Mouse (Mus musculus): Measurements from ENCODE around the gene Fkbp10. TPM values are rescaled to one million over a fixed set of nuclear protein-coding genes. Genes with fewer than 3 reads are reported as not detected.

The Fkbp10 gene
- polyA plus RNA-seq, 1 experiment from 2014 or later, result 37.0 TPM

DNA sequence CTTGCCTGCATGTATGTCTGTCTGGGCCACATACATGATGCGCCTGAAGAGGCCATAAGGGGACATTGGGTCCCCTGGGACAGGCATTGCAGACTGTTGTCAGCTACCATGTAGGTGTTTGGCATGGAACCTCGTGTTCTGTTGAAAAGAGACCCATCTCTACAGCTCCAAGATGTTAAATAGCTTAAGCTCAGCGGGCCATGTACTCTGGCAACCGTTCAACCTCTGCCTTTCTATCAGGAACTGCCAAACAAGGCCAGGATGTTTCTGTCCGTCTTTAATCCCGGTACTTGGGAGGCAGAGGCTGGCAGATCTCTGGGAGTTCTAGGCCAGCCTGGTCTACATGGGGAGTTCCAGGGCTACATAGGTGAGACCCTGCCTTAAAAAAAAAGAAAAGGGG lies 27.1 kb downstream of the Fkbp10 start:
- WGBS, result 84% methylated on average over 6 of the region's 6 CpGs
- H3K27ac ChIP-seq (ENCODE audit: low read depth, low read length), result no peak overlapping the region
- ATAC-seq, result no peak
- H3K4me2 ChIP-seq (replicated peaks; ENCODE audit: low read depth), result no peak overlapping the region
- H3K36me3 ChIP-seq (ENCODE audit: control insufficient read depth, insufficient read depth), result no peaks in the 10 kb centered on the region
- H3K9ac ChIP-seq (ENCODE audit: low read depth, low read length), result no peak overlapping the region
- no peak overlapping the region for H3K4me3 ChIP-seq (ENCODE audit: low read depth, low read length)
- TF ChIP-seq CTCF (IDR thresholded peaks at IDR 0.05; ENCODE audit: low read depth), result no peak
- 0 out of 2 replicates have a peak, but pooled peaks cover 6% of the 10 kb centered on the region for H3K4me1 ChIP-seq (replicated peaks; ENCODE audit: control insufficient read depth, insufficient read depth, low read length)
- no peaks in the 10 kb centered on the region for H3K9me3 ChIP-seq (ENCODE audit: control insufficient read depth)
- H3K27me3 ChIP-seq (replicated peaks; ENCODE audit: control insufficient read depth, insufficient read depth, low read length), result no peaks in the 10 kb centered on the region

GRCm38 (mm10) chr11:100457247-100457646 lies 41.8 kb downstream of the Fkbp10 start:
- Histone ChIP-seq H3K4me3 (ENCODE audit: low read depth, low read length) (no peak overlapping the region), H3K36me3 (ENCODE audit: control insufficient read depth, insufficient read depth) (peaks cover 10% of the 10 kb centered on the region; the same call in 1 of the 2 replicates), H3K9ac (ENCODE audit: low read depth, low read length) (no peak overlapping the region), H3K9me3 (ENCODE audit: control insufficient read depth) (no peaks in the 10 kb centered on the region), H3K4me2 (replicated peaks; ENCODE audit: low read depth) (no peak overlapping the region), H3K27ac (ENCODE audit: low read depth, low read length) (no peak overlapping the region), H3K4me1 (replicated peaks; ENCODE audit: control insufficient read depth, insufficient read depth, low read length) (no peaks in the 10 kb centered on the region), H3K27me3 (replicated peaks; ENCODE audit: control insufficient read depth, insufficient read depth, low read length) (no peaks in the 10 kb centered on the region)
- TF ChIP-seq CTCF (IDR thresholded peaks at IDR 0.05; ENCODE audit: low read depth), result no peak
- 51% methylated on average over 4 of the region's 4 CpGs for WGBS
- no peak for ATAC-seq

DNA sequence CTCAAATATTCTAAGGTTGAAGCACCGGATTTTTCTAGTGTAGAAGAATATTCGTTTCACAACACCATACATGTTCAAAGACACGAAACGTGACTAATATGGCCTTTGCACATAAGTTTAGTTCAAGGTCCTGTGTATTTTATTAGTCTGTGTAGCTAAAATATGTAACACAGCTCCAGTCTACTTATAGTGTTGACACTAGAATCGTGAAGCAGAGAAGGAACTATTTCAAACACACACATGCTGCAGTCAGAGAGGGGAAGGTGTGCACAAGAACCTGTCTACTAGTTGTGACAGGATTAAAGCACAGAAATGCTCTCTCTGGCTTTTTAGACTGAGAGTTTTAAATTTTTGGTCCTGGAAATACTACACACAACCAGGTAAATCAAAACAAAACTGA lies 42.2 kb downstream of the Fkbp10 start:
- Histone ChIP-seq H3K4me1 (replicated peaks; ENCODE audit: control insufficient read depth, insufficient read depth, low read length) (no peaks in the 10 kb centered on the region), H3K9me3 (ENCODE audit: control insufficient read depth) (no peaks in the 10 kb centered on the region), H3K4me2 (replicated peaks; ENCODE audit: low read depth) (no peak overlapping the region), H3K27me3 (replicated peaks; ENCODE audit: control insufficient read depth, insufficient read depth, low read length) (no peaks in the 10 kb centered on the region), H3K36me3 (ENCODE audit: control insufficient read depth, insufficient read depth) (peaks cover 12% of the 10 kb centered on the region; the same call in 1 of the 2 replicates), H3K4me3 (ENCODE audit: low read depth, low read length) (no peak overlapping the region), H3K27ac (ENCODE audit: low read depth, low read length) (no peak overlapping the region), H3K9ac (ENCODE audit: low read depth, low read length) (no peak overlapping the region)
- no peak for ATAC-seq
- WGBS, result 51% methylated on average over 5 of the region's 5 CpGs
- no peak for TF ChIP-seq CTCF (IDR thresholded peaks at IDR 0.05; ENCODE audit: low read depth)

DNA sequence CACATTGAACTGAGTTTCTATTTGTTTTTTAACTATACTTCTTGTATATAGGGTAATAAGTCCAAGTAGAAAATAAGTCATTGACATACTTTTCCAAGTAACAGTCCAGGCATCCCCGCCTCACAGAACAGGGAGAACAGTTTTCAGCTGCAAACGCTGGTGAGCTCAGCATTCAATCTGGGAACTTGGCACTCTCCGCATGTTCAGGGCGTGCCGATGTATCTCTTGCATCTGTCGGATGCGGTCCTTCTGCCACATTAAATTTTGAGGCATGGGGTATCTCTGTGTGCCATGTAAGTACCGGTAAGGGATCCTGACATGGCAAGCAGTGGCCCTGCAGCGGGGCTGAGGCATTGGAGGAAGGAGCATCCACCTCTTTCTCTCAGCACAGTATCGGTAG lies 47.2 kb downstream of the Fkbp10 start:
- no peaks in the 10 kb centered on the region for H3K27me3 ChIP-seq (replicated peaks; ENCODE audit: control insufficient read depth, insufficient read depth, low read length)
- H3K9ac ChIP-seq (ENCODE audit: low read depth, low read length), result no peak overlapping the region
- no peak overlapping the region for H3K27ac ChIP-seq (ENCODE audit: low read depth, low read length)
- WGBS, result 90% methylated on average over 10 of the region's 10 CpGs
- no peaks in the 10 kb centered on the region for H3K9me3 ChIP-seq (ENCODE audit: control insufficient read depth)
- H3K4me1 ChIP-seq (replicated peaks; ENCODE audit: control insufficient read depth, insufficient read depth, low read length), result no peaks in the 10 kb centered on the region
- ATAC-seq, result no peak
- no peak for TF ChIP-seq CTCF (IDR thresholded peaks at IDR 0.05; ENCODE audit: low read depth)
- H3K4me2 ChIP-seq (replicated peaks; ENCODE audit: low read depth), result no peak overlapping the region
- no peak overlapping the region for H3K4me3 ChIP-seq (ENCODE audit: low read depth, low read length)
- peaks cover 19% of the 10 kb centered on the region for H3K36me3 ChIP-seq (ENCODE audit: control insufficient read depth, insufficient read depth)

DNA sequence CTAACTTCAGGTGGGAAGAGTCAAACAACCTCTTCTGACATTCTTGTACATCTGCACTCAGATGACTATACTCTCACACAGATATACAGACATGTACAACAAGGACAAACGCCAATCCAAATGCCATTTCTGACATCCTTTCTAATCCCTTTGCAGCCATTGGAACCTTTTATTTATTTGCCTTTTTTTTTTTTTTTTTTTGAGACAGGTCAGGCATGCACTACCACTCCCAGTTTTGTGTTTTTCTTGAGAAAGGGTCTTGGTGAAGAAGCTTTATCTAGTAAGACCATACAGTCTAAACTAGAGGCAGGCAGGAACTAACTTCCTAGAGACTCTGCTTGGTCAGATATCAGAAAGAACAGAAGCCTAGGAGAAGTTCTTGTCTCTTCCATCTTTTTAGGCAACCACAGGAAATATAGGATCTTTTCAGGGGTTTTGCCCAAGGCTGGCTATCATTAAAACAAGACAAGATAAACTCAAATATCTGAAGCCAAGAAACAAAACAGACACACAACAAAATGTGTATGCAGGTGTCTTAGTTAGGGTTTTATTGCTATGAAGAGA lies 49.8 kb downstream of the Fkbp10 start:
- WGBS, result 87% methylated on average over 1 of the region's 1 CpGs

GRCm38 (mm10) chr11:100465833-100466232 lies 50.3 kb downstream of the Fkbp10 start:
- H3K4me3 ChIP-seq (ENCODE audit: low read depth, low read length), result no peak overlapping the region
- H3K4me2 ChIP-seq (replicated peaks; ENCODE audit: low read depth), result no peak overlapping the region
- 70% methylated on average over 1 of the region's 1 CpGs for WGBS
- H3K4me1 ChIP-seq (replicated peaks; ENCODE audit: control insufficient read depth, insufficient read depth, low read length), result no peaks in the 10 kb centered on the region; the same call in 1 of the 2 replicates
- ATAC-seq, result no peak
- no peaks in the 10 kb centered on the region for H3K9me3 ChIP-seq (ENCODE audit: control insufficient read depth)
- no peak overlapping the region for H3K9ac ChIP-seq (ENCODE audit: low read depth, low read length)
- no peak for TF ChIP-seq CTCF (IDR thresholded peaks at IDR 0.05; ENCODE audit: low read depth)
- peaks cover 15% of the 10 kb centered on the region for H3K36me3 ChIP-seq (ENCODE audit: control insufficient read depth, insufficient read depth)
- H3K27me3 ChIP-seq (replicated peaks; ENCODE audit: control insufficient read depth, insufficient read depth, low read length), result no peaks in the 10 kb centered on the region
- no peak overlapping the region for H3K27ac ChIP-seq (ENCODE audit: low read depth, low read length)

More for the DNA sequence above, 49.8 kb downstream of the Fkbp10 start:
- no peak overlapping the region for H3K4me2 ChIP-seq (replicated peaks; ENCODE audit: low read depth)
- no peak overlapping the region for H3K9ac ChIP-seq (ENCODE audit: low read depth, low read length)
- no peak overlapping the region for H3K27ac ChIP-seq (ENCODE audit: low read depth, low read length)
- H3K27me3 ChIP-seq (replicated peaks; ENCODE audit: control insufficient read depth, insufficient read depth, low read length), result no peaks in the 10 kb centered on the region
- no peaks in the 10 kb centered on the region for H3K9me3 ChIP-seq (ENCODE audit: control insufficient read depth)
- H3K4me1 ChIP-seq (replicated peaks; ENCODE audit: control insufficient read depth, insufficient read depth, low read length), result no peaks in the 10 kb centered on the region
- no peak for TF ChIP-seq CTCF (IDR thresholded peaks at IDR 0.05; ENCODE audit: low read depth)
- H3K4me3 ChIP-seq (ENCODE audit: low read depth, low read length), result no peak overlapping the region
- ATAC-seq, result no peak
- H3K36me3 ChIP-seq (ENCODE audit: control insufficient read depth, insufficient read depth), result peaks cover 15% of the 10 kb centered on the region
